Mouse (Mus musculus): ENCODE results near the gene Arhgef6.

Gene Arhgef6

GRCm38 (mm10) chrX:57303188-57303878, 35.2 kb downstream of the Arhgef6 start:
- DNase-seq (ENCODE audit: low spot score): no peak

- peak; percentile 4 for DNase-seq (ENCODE audit: low spot score)
Observed at GRCm38 (mm10) chrX:57298946-57299345, 39.6 kb downstream of the Arhgef6 start.

- DNase-seq (ENCODE audit: low spot score): no peak
Observed at GRCm38 (mm10) chrX:57288458-57288857, 50.1 kb downstream of the Arhgef6 start.

- DNase-seq (ENCODE audit: low spot score): peak; percentile 2
Observed at GRCm38 (mm10) chrX:57286281-57286680, 52.2 kb downstream of the Arhgef6 start.

DNA sequence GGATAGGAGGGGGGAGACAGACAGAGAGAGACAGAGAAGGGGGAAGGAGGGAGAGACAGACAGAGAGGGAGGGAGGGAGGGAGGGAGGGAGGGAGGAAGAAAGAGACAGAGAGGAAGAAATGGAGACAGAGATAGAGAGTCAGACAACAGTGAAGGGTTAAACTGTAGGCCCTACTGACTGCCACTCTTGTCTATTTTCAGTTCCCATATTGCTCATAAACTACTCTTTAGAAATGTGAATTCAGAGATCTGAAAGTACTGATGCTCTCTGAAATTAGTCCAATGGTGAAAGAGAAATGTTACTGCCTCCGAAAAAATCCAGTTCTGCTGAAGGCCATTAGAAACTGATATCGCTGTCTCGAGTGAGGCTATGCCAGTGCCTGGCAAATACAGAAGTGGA, 56.3 kb downstream of the Arhgef6 start:
- DNase-seq (ENCODE audit: low spot score): no peak

DNA sequence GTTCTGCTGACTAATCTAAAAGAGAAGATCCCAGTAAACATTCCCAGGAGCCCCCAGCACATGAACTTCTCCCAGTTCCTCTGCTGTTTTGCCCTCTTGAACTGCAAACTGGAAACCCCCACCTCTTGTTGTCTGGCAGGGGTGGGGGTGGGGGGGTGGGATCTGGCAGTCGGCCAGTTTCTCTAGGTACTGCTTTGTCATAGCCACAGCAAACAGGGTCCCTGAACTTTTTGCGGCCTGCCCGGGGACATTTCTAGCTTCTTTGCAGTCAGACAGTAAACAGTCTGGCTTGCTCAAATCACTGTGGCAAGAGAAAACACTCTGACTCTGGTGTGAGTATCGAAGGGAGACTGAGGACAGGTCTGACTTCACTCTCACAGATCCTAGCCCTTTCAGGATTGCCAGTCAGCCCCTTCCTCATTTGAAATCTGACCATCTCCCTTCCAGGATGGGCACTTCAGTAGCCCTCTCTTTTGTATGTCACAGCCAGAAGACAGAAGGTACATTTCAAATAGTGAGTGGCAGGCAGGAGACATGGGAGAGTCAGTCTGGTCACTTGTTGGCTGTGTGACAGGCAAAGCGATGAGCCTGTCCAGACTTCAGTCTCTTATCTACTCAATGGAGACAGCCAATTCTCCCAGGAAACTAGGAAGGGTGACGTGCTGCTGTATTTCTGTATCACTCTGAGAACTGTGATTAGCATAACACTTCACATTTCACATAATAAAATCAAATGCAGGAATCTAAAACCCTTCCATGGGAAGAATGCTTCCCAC, 60.8 kb downstream of the Arhgef6 start:
- DNase-seq (ENCODE audit: low spot score): peak; percentile 78

- DNase-seq (ENCODE audit: low spot score): no peak
Observed at GRCm38 (mm10) chrX:57263515-57263914, 75.0 kb downstream of the Arhgef6 start.

- no peak for DNase-seq (ENCODE audit: low spot score)
Observed at GRCm38 (mm10) chrX:57260744-57261143, 77.8 kb downstream of the Arhgef6 start.

- no peak for DNase-seq (ENCODE audit: low spot score)
Observed at GRCm38 (mm10) chrX:57253329-57254055, 85.0 kb downstream of the Arhgef6 start.

GRCm38 (mm10) chrX:57238572-57238971, 100.0 kb downstream of the Arhgef6 start:
- no peak for DNase-seq (ENCODE audit: low spot score)

GRCm38 (mm10) chrX:57235982-57236381, 102.5 kb downstream of the Arhgef6 start:
- DNase-seq (ENCODE audit: low spot score): no peak

GRCm38 (mm10) chrX:57233596-57233995, 104.9 kb downstream of the Arhgef6 start:
- no peak for DNase-seq (ENCODE audit: low spot score)

- no peak for DNase-seq (ENCODE audit: low spot score)
Observed at GRCm38 (mm10) chrX:57228178-57228577, 110.4 kb downstream of the Arhgef6 start.

DNA sequence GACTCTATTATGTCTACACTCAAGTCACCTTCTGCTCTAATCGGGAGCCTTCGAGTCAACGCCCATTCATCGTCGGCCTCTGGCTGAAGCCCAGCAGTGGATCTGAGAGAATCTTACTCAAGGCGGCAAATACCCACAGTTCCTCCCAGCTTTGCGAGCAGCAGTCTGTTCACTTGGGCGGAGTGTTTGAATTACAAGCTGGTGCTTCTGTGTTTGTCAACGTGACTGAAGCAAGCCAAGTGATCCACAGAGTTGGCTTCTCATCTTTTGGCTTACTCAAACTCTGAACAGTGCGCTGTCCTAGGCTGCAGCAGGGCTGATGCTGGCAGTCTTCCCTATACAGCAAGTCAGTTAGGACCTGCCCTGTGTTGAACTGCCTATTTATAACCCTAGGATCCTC, 115.2 kb downstream of the Arhgef6 start:
- no peak for DNase-seq (ENCODE audit: low spot score)

DNA sequence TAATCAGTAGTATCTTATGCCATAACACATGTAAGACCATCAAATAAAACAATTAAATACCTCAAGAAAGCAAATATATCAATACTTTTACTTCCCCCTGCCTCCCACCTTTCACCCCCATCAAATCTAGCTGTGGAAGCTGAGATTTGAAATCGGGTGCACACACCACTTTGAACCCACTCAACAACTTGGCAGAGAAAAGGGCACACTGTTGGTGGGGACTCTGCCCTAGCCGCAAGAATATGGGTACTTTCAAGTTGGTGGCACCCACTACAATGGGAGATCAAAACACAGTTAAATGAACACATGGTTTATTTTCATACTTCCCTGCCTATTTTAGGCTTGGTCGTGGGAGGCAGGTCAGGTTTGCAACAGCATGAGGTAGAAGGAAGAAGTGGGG, 116.6 kb downstream of the Arhgef6 start:
- DNase-seq (ENCODE audit: low spot score): no peak

- no peak for DNase-seq (ENCODE audit: low spot score)
Observed at GRCm38 (mm10) chrX:57219563-57219962, 119.0 kb downstream of the Arhgef6 start.

DNA sequence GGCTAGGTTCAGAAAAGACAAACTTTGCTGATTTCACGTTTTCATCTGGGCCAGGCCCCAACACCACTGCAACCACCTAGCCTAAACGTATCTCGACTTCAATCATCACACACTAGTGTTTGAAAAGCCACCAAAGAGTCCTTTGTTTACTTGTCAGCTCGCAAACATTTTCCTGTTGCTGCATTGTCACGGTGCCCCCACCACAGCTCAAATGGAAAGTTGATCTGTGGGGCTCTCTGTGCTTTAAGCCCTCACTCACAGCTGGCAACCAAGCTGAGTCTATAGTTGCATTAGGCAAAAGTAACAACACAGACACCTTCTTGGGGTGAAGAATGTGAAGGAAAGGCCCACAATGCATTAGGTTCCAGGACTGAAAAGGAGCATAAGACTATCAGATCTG, 122.3 kb downstream of the Arhgef6 start:
- no peak for DNase-seq (ENCODE audit: low spot score)

DNA sequence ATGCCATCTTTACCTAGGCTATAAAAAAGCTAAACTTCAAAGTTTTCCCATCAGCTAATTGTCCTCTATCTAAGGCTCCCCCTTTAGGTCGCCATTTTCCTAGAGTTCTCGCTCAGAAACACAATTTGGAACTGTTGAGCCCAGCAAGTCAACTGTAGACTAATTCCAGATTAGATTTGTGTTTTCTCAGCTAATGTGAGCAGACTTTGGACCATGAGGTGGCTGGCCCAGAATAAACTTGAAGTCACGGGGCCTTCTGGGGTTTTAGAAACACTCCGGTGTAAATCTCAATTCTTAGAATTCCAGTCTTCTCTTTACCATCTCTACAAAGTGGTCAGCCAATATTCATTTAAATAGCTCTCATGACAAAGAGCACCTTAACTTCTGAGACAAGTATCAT, 123.0 kb downstream of the Arhgef6 start:
- DNase-seq (ENCODE audit: low spot score): no peak

DNA sequence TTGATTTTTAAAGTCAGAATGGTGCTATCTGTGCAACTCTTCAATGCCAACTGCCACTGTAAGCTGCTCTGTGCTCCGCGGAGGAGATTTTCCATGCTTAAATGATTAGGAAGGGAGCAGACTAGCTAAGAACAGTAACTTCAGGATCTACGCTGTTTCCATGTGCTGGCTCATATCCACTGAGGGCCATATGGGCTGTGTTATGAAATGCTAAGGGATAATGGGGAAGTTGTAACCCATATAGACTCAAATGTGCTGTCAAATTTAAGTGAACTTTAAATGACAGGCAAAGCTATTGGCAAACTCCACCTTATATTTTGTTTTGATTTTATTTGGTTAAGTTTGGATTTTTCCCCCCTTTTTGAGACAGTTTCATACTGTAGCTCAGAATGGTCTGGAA, 125.7 kb downstream of the Arhgef6 start:
- no peak for DNase-seq (ENCODE audit: low spot score)

- DNase-seq (ENCODE audit: low spot score): no peak
Observed at GRCm38 (mm10) chrX:57211876-57212275, 126.7 kb downstream of the Arhgef6 start, which contains the start of gene Cd40lg. Cd40lg (plus strand) TSS chrX:57212143.

- no peak for DNase-seq (ENCODE audit: low spot score)
Observed at GRCm38 (mm10) chrX:57210591-57210990, 127.9 kb downstream of the Arhgef6 start.

- DNase-seq (ENCODE audit: low spot score): no peak
Observed at GRCm38 (mm10) chrX:57200397-57200796, 138.1 kb downstream of the Arhgef6 start.

- no peak for DNase-seq (ENCODE audit: low spot score)
Observed at GRCm38 (mm10) chrX:57198036-57198435, 140.5 kb downstream of the Arhgef6 start.

All from yolk sac, embryonic 10.5 days (tissue).